Mouse (Mus musculus) ovary, postnatal 10 days (tissue): ENCODE results near the gene Prkar1b.

Experiments
- DNase-seq: peaks from one replicate; pipeline ENCODE4 v3.0.0; 2022; ENCODE audit warnings: low spot score

The Prkar1b gene

DNA sequence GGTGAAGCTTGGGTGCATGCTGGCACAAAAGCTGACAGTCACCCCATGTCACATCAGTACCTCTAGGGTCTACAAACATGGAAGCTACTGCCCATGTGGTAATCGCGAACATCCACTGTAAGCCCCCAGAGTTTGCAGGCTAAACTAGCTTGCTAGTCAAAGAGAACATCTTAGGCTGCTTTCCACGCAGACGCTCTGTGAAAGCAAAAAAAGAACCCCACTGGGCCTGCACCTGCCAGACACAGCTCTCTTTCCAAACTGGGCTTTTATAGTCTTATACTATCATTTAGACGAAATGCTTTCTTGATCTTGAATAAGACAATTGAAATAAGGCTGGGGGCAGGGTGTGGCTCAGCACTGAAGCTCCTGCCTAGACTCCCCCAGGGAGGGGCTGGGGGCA is 88.1 kb downstream of the Prkar1b start:
- no peak for DNase-seq

DNA sequence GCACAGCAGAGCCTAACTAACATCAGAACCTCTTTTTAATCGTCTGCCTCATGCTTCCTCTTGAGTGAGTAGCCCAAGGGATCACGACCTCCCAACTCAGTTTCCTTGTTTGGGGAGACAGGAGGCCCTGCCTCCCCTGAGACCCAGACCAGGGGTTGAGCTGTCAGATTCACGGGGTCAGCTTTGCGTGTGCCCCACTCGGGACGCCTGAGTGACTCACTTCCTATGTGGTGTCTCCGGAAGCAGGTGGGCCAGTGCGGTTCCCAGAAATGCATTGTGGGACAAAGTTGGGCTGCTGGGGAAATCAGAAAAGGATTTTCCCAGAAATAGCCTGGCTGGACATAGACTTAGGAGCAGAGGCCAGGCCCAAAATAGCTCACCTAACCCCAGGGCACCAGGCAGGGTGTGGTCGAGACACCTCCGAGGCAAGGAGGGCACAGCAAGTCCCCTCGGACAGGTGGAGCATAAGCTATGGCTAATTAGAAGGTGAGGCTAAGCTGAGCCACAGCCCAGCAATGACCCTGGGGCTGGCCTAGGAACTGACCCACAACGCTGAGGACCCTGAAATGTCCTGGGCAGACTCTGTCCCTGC is 89.2 kb downstream of the Prkar1b start:
- no peak for DNase-seq

GRCm38 (mm10) chr5:139053176-139053575 is 96.6 kb downstream of the Prkar1b start:
- DNase-seq, result no peak

DNA sequence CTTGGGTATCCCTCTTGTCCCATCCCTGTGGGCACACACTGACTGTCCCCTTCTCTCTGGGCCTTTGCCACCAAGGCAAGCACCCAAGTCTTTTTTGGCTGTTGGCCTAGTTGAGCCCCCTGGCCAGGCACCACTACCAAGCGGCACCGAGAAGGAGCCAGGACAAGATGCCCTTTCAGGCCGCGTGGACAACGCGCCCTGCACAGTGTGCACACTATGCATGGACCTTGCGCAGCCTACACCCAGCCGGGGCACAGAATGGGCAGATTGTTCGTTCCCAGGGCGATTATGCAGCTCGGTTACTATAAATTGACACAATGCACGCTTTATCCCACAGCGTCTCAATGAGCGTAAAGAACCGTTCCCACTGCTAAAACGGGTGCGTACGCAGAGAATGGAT is 98.5 kb downstream of the Prkar1b start:
- no peak for DNase-seq

- DNase-seq, result no peak
Observed at GRCm38 (mm10) chr5:139049367-139049766, 100.4 kb downstream of the Prkar1b start.

DNA sequence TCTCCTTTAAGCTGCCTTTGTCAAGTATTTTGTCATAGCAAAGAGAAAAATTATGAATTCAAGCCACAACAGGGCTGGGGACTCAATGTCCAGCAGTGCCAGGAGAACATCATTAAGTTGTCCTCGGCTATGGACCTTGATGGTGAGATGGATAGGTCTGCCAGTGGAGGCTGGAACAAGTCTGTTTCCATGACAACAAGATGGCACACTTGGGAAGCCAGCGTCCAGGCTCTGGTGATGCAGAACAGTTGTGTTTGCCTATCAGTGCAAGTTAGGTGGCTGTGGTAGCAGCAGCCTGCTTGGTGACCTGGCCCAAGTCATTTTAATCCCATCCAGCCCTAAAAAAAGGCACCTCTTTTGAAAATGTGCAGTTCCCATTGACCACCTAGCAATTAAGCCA is 102.6 kb downstream of the Prkar1b start:
- no peak for DNase-seq

GRCm38 (mm10) chr5:139046636-139047035 is 103.2 kb downstream of the Prkar1b start:
- no peak for DNase-seq

DNA sequence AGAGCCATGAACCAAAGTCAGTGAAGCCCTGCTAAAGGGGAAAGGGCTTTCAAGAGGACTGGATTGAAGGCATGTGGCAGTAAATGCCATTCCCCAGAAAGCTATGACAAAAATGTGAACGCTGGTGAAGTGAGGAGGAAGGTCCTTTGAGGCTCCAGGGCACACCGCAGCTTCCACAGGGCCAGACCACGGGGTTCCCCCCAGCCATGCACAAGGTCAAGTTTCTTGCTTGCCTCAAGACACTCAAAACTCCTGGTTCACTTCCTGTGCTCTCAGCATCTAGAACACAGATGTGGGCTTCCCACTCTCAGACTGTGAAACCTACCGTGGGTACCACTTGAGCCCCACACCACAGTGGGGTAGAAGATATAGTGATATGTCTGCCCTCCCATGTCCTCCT is 106.3 kb downstream of the Prkar1b start:
- DNase-seq, result no peak

- no peak for DNase-seq
Observed at GRCm38 (mm10) chr5:139042299-139042698, 107.5 kb downstream of the Prkar1b start.

GRCm38 (mm10) chr5:139035171-139035570 is 114.6 kb downstream of the Prkar1b start:
- no peak for DNase-seq

GRCm38 (mm10) chr5:139034746-139035145 is 115.1 kb downstream of the Prkar1b start:
- DNase-seq, result no peak

GRCm38 (mm10) chr5:139033406-139034317 is 116.1 kb downstream of the Prkar1b start:
- DNase-seq, result no peak

DNA sequence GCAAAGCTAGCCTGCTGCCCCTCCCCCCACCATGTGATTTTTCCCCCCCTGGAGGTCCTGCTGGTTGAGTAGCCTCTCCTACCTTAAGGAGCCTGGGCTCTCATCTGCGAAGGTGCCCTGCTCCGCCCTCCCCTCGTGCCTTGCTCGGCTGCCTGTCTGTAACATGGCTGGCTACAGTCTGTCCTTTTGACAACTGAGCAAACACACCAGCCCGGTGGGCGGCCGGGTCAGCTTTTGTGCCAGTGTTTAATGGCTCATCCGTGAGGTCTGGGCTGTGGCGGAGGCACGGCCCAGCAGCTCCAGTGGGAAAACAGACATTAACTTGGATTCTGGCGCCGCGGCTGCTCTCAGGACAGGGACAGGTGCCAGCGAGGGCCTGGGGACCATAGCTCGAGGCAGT is 122.2 kb downstream of the Prkar1b start:
- DNase-seq, result no peak

GRCm38 (mm10) chr5:139024351-139025105 is 125.3 kb downstream of the Prkar1b start:
- DNase-seq, result no peak

DNA sequence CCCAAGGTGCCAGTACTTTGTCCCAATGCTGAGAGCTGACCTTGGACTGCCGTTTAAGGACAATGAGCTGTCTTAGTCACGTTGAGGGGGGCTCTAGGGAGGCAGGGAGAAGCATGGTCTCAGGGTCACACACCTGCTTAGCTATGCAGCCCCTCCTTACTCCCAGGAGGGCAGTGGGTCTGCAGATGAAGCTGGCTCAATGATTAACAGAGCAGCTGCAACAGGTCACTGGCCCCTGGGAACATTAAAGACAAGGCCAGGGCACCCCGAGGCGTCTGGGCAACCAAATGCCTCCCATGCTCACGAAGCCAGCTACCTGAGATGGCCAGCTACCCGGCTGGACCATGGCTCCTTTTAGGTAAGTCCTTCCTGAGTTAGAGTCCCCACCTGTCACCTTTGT is 129.2 kb downstream of the Prkar1b start:
- no peak for DNase-seq

- no peak for DNase-seq
Observed at GRCm38 (mm10) chr5:139017371-139018124, 132.3 kb downstream of the Prkar1b start.

DNA sequence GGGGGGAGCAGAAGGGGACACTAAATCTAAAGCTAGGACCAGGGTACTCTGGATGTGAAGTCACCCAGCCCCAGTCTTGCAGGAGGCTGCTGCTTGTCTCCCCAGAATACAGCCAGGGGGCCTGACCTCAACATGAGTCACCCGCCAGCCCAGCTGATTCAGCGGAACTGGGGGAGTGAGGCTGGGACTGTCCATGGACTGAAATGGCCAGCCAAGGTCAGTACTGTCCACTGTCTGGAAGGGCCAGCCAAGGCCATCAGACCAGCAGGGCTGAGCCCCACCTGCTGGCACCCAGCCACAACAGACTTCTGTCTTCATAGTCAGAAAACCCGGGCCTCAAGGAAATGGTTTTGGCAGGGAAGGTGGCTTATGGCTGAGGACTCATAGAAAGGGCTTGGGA is 134.7 kb downstream of the Prkar1b start:
- DNase-seq, result peak; percentile 21

DNA sequence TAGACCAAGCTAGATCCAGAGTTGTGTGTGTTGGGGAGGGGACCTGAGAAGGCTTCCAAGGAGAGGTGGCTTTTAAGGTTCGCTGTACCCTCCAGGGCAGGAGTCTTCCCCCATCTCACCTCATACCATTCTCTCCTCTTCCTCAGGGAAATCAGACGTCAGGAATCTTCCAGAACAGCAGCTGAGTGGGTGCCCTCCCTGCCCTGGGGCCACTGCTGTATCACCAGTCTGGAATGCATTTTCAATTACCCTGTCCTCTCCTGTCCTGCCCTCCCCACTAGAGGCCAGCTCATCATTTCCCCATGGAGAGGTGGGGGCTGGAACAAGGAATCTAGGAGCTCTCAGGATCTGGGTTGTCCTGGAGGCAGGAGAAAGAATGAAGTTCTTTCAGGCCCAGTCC is 139.2 kb downstream of the Prkar1b start:
- DNase-seq, result no peak

DNA sequence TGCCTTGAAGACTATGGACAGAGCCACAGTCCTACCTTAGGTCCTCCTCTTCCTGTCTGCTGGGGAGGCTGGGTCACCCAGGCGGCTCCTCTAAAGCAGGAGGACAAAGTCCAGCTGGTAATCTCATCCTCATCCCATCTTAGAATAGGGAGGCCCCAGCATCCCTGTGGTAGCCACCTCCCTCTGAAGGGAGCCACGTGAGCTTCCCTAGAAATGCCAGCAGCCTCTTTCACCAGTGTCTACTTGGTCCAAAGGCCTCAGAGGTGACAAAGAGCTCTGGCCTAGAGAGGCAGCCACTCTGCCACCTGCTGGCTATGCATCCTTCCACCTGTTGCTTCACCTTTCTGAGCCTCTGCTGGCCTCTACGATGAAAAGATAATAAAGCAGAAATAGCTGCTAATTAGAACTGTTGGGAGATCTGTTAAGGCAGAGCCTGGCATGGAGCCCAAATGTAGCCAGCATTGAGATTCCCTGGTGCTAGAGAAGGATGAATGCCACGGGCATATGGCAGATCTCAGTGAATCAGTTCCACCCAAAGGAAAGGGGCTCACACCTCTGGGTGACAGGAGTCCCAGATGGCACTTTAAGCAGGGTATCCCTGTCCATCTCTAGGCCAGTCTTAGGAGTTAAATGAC is 142.5 kb downstream of the Prkar1b start:
- no peak for DNase-seq

DNA sequence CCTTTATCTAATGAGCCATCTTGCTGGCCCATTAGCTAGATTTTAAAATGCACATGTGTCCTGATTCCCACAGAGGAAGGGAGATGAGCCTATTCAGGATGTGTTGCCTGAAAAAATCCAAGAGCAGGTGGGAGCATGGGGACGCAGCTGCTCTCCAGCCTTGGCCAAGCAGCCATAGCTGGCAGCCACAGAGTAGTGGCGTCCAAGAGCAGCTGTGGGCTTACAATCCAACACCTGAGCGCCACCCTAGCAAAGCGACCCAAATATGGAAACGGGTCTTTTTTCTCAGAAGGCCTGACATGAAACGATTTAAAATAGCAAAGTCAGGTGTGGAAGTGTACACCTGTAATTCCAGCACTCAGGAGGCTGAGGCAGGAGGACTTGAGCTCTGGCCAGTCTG is 145.2 kb downstream of the Prkar1b start:
- no peak for DNase-seq

DNA sequence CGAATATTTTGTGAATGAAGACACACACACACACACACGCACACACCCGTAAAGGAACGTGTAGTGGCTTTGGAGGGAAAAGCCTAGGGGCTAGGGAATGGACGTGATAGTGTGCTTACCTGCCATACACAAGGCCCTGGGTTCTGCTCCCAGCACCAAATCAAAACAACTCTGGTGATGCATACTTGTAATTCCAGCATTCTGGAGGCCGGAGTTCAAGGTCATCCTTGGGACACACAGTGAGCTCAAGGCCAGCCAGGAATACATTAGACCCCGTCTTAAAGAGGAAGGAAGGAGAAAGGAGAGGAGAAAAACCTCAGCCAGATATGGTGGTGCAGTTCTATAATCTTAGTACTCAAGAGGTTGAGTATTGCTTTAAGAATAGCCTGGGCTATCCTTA is 150.1 kb downstream of the Prkar1b start:
- DNase-seq, result no peak
